Mouse (Mus musculus) kidney, embryonic 14.5 days (tissue): ENCODE measurements at regions not wholly inside any gene's neighbourhood (a gene's known extent, or its start where the extent isn't known, plus 50 kb on each side); places are given as distances from the start of the nearest gene placed in this dataset.

Source experiments
- ATAC-seq: fragments of 200-750 bp; cut with Nextera tagmentation; 2 replicates; pipeline ENCODE4 v1.8.0; 2017; ENCODE audit warnings: moderate number of reproducible peaks, mild to moderate bottlenecking, moderate TSS enrichment, moderate library complexity; ENCODE audit not compliant: low FRiP score, low TSS enrichment
- H3K27ac ChIP-seq: fragments of 300-500 bp; sonication (generic); 2 replicates; pipeline ENCODE4 v1.5.1; 2014; ENCODE audit warnings: low read depth, mild to moderate bottlenecking, low read length, moderate library complexity, mixed read lengths
- H3K27me3 ChIP-seq: fragments of 300-500 bp; sonication (generic); 2 replicates; pipeline ENCODE4 v1.6.1; 2014; ENCODE audit warnings: mild to moderate bottlenecking, low read length; ENCODE audit not compliant: control insufficient read depth, insufficient read depth
- H3K36me3 ChIP-seq: fragments of 300-500 bp; sonication (generic); 2 replicates; pipeline ENCODE4 v1.6.1; 2014; ENCODE audit warnings: low read length, mixed read lengths; ENCODE audit not compliant: control insufficient read depth, insufficient read depth
- H3K4me1 ChIP-seq: fragments of 300-500 bp; sonication (generic); 2 replicates; pipeline ENCODE4 v1.6.1; 2014; ENCODE audit warnings: low read length, mixed read lengths; ENCODE audit not compliant: control insufficient read depth, insufficient read depth
- H3K4me2 ChIP-seq: fragments of 300-500 bp; sonication (generic); replicated peaks from 2 replicates; pipeline ENCODE4 v1.6.1; 2014; ENCODE audit warnings: low read depth, mild to moderate bottlenecking, low read length
- H3K4me3 ChIP-seq: fragments of 300-500 bp; sonication (generic); 2 replicates; pipeline ENCODE4 v1.5.1; 2014; ENCODE audit warnings: mild to moderate bottlenecking, low read length
- H3K9ac ChIP-seq: fragments of 300-500 bp; sonication (generic); 2 replicates; pipeline ENCODE4 v1.6.1; 2014; ENCODE audit warnings: low read depth, mild to moderate bottlenecking, low read length, moderate library complexity
- H3K9me3 ChIP-seq: fragments of 300-500 bp; sonication (generic); 2 replicates; pipeline ENCODE4 v1.6.1; 2016; ENCODE audit warnings: low read length; ENCODE audit not compliant: control insufficient read depth
- WGBS: fragments of 180-500 bp; shearing (Covaris S2); extraction: QIAGEN DNeasy Blood & Tissue Kit; methylation state at CpG from one replicate; pipeline ENCODE4 v1.1.7; 2014; 5-methylcytosine and 5-hydroxymethylcytosine counted together

GRCm38 (mm10) chr9:74342176-74342575 lies 232.0 kb downstream of the Wdr72 start:
- no peak overlapping the region for H3K4me3 ChIP-seq
- no peaks in the 10 kb centered on the region for H3K27me3 ChIP-seq
- 52% methylated on average over 1 of the region's 1 CpGs for WGBS
- H3K27ac ChIP-seq, result no peak overlapping the region
- no peaks in the 10 kb centered on the region for H3K4me1 ChIP-seq
- no peaks in the 10 kb centered on the region for H3K36me3 ChIP-seq
- no peaks in the 10 kb centered on the region for H3K9me3 ChIP-seq
- ATAC-seq, result no peak
- H3K9ac ChIP-seq, result no peak overlapping the region
- no peak overlapping the region for H3K4me2 ChIP-seq

GRCm38 (mm10) chr9:74345027-74345426 lies 234.9 kb downstream of the Wdr72 start:
- Histone ChIP-seq H3K4me2 (no peak overlapping the region), H3K36me3 (no peaks in the 10 kb centered on the region), H3K27me3 (no peaks in the 10 kb centered on the region), H3K4me1 (no peaks in the 10 kb centered on the region), H3K9me3 (no peaks in the 10 kb centered on the region), H3K27ac (no peak overlapping the region), H3K9ac (no peak overlapping the region), H3K4me3 (no peak overlapping the region)
- ATAC-seq, result no peak
- 68% methylated on average over 7 of the region's 7 CpGs for WGBS

DNA sequence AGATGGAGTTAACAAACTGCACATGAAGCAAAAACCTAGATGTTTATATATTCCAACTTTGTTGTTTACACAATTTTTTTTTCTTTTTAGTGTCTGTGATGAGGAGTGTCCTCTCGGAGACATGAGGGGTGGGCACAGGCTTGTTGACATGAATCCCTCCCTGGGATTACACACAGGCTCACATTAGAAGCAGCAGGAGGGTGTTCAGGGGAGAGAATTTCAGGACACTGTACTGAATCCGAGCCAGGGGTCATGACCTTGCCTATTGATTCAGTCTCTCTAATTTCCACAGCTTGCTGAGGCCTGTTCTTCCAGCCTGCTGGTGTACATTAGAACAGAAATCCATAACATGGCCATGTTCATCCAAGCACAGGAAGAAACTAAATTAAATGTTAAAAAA lies 238.6 kb downstream of the Wdr72 start:
- H3K9ac ChIP-seq, result no peak overlapping the region
- H3K4me2 ChIP-seq, result no peak overlapping the region
- H3K27me3 ChIP-seq, result no peaks in the 10 kb centered on the region
- no peaks in the 10 kb centered on the region for H3K4me1 ChIP-seq
- H3K27ac ChIP-seq, result no peak overlapping the region
- H3K9me3 ChIP-seq, result no peaks in the 10 kb centered on the region
- no peak overlapping the region for H3K4me3 ChIP-seq
- 31% methylated on average over 2 of the region's 2 CpGs for WGBS
- no peaks in the 10 kb centered on the region for H3K36me3 ChIP-seq
- ATAC-seq, result no peak

- WGBS, result 24% methylated on average over 3 of the region's 3 CpGs
Measured at GRCm38 (mm10) chr9:74365930-74366438, 255.8 kb downstream of the Wdr72 start.

DNA sequence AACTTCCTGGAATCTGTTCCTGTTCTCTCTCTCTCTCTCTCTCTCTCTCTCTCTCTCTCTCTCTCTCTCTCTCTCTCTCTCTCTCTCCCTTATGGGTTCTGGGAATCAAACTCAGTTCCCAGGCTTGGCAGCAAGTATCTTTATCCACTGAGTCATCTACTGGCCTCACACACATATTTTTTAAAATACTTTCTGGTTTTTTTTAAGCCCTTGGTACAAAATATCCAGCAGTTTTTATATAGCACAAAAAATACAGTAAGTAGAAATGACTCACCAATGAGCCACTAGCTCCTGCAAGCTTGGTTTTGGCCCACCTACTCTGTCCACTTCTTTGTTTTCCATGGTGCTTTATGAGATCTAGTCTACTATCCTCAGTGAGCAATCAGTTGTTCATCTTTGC lies 266.0 kb downstream of the Wdr72 start:
- no peak overlapping the region for H3K27ac ChIP-seq
- no peak for ATAC-seq

More at GRCm38 (mm10) chr9:74365930-74366438, 255.8 kb downstream of the Wdr72 start:
- H3K9ac ChIP-seq, result no peak overlapping the region
- no peaks in the 10 kb centered on the region for H3K4me1 ChIP-seq
- ATAC-seq, result no peak
- H3K4me2 ChIP-seq, result no peak overlapping the region
- no peaks in the 10 kb centered on the region for H3K27me3 ChIP-seq
- H3K27ac ChIP-seq, result no peak overlapping the region
- no peak overlapping the region for H3K4me3 ChIP-seq
- H3K36me3 ChIP-seq, result no peaks in the 10 kb centered on the region
- H3K9me3 ChIP-seq, result no peaks in the 10 kb centered on the region

GRCm38 (mm10) chr9:74377204-74377603 lies 267.0 kb downstream of the Wdr72 start:
- no peaks in the 10 kb centered on the region for H3K4me1 ChIP-seq
- no peak overlapping the region for H3K4me3 ChIP-seq
- ATAC-seq, result no peak
- no peak overlapping the region for H3K9ac ChIP-seq
- H3K27me3 ChIP-seq, result no peaks in the 10 kb centered on the region
- no peak overlapping the region for H3K4me2 ChIP-seq
- no peaks in the 10 kb centered on the region for H3K9me3 ChIP-seq
- H3K27ac ChIP-seq, result no peak overlapping the region
- H3K36me3 ChIP-seq, result no peaks in the 10 kb centered on the region

More for the DNA sequence above, 266.0 kb downstream of the Wdr72 start:
- no peak overlapping the region for H3K4me3 ChIP-seq
- no peaks in the 10 kb centered on the region for H3K36me3 ChIP-seq
- no peak overlapping the region for H3K9ac ChIP-seq
- no peaks in the 10 kb centered on the region for H3K9me3 ChIP-seq
- no peaks in the 10 kb centered on the region for H3K4me1 ChIP-seq
- no peaks in the 10 kb centered on the region for H3K27me3 ChIP-seq
- H3K4me2 ChIP-seq, result no peak overlapping the region

DNA sequence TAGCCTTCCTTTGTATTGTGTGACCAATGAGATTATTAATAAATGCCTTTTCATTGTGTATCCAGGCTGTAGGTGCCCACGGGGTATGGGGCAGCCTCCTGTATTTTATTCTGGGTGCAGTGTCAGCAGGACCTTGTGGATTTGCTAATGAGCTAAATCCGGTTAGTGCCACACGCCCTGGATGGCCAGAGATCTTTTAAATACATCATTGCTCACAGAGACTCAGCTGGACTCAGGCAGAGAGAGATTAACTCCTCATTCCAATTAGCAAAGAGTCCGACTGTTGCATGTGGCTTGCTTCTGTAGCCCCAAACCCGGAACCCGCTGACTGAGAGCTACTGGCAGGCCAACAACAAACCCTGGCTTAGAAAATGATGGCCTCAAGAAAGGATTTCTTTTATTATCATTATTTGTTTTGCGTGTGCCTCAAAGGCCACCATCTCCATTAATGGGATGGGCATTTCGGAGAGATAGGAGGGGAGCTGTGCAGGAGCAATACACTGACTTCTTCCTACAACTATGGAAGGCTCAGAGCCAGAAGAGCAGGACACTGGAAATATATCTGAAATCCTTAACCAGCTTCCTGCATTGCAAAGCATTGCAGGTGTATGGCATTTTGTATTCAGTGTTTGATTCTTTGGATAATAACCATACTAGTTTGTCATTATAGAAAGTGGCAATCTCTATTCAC lies 274.2 kb downstream of the Wdr72 start:
- Histone ChIP-seq H3K36me3 (no peaks in the 10 kb centered on the region), H3K9ac (no peak overlapping the region), H3K4me3 (no peak overlapping the region), H3K4me2 (no peak overlapping the region), H3K9me3 (no peaks in the 10 kb centered on the region), H3K27ac (no peak overlapping the region), H3K4me1 (no peaks in the 10 kb centered on the region), H3K27me3 (no peaks in the 10 kb centered on the region)
- 88% methylated on average over 8 of the region's 8 CpGs for WGBS
- no peak for ATAC-seq

DNA sequence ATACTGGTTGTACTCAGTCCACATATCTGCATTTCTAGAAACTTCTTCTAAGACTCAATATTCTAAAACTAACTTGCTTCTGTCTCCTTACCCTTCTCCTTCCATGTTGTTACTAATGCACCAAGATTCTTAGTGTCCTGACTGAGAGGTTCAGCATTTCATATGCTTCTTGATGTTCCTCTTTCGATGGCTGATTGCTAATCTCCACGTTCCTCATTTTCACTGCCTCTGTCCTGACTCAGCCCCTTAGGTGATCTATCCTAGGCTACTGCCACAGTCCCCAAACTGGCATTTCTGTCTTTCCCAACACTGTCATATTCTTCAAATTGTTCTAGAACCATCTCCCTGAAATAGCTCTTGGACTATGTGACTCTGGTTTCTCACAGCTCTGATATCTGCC lies 315.4 kb downstream of the Wdr72 start:
- no peaks in the 10 kb centered on the region for H3K27me3 ChIP-seq
- no peak overlapping the region for H3K9ac ChIP-seq
- no peaks in the 10 kb centered on the region for H3K4me1 ChIP-seq
- no peak overlapping the region for H3K4me3 ChIP-seq
- no peak overlapping the region for H3K4me2 ChIP-seq
- no peaks in the 10 kb centered on the region for H3K9me3 ChIP-seq
- H3K27ac ChIP-seq, result no peak overlapping the region
- H3K36me3 ChIP-seq, result no peaks in the 10 kb centered on the region
- WGBS, result 88% methylated on average over 2 of the region's 2 CpGs
- no peak for ATAC-seq

GRCm38 (mm10) chr9:74449981-74450380 lies 339.8 kb downstream of the Wdr72 start:
- no peaks in the 10 kb centered on the region for H3K9me3 ChIP-seq
- no peak overlapping the region for H3K27ac ChIP-seq
- 76% methylated on average over 5 of the region's 5 CpGs for WGBS
- no peak overlapping the region for H3K4me3 ChIP-seq
- H3K36me3 ChIP-seq, result no peaks in the 10 kb centered on the region
- ATAC-seq, result no peak
- H3K4me2 ChIP-seq, result no peak overlapping the region
- no peaks in the 10 kb centered on the region for H3K4me1 ChIP-seq
- H3K9ac ChIP-seq, result no peak overlapping the region
- no peaks in the 10 kb centered on the region for H3K27me3 ChIP-seq
